Mouse (Mus musculus) testis, adult 2 months (tissue): Measurements from ENCODE around the gene Irf9. TPM values are rescaled to one million over a fixed set of nuclear protein-coding genes. Genes with fewer than 3 reads are reported as not detected.

Experiments used
- H3K27ac ChIP-seq: fragments of 200-500 bp; 2 replicates; pipeline ENCODE4 v1.5.1; 2012; ENCODE audit warnings: low read depth, low read length; ENCODE audit not compliant: control insufficient read depth, insufficient read depth
- H3K27me3 ChIP-seq: fragments of 200-500 bp; 2 replicates; pipeline ENCODE4 v1.6.1; 2012; ENCODE audit warnings: mild to moderate bottlenecking, low read length, moderate library complexity; ENCODE audit not compliant: control insufficient read depth, insufficient read depth
- H3K36me3 ChIP-seq: fragments of 200-500 bp; 2 replicates; pipeline ENCODE4 v1.6.1; 2012; ENCODE audit warnings: mild to moderate bottlenecking, low read length; ENCODE audit not compliant: control insufficient read depth, insufficient read depth
- H3K4me1 ChIP-seq: fragments of 200-500 bp; 2 replicates; pipeline ENCODE4 v1.6.1; 2012; ENCODE audit warnings: low read length; ENCODE audit not compliant: control insufficient read depth, insufficient read depth
- H3K4me3 ChIP-seq: fragments of 200-500 bp; 2 replicates; pipeline ENCODE4 v1.5.1; 2012; ENCODE audit warnings: low read depth, mild to moderate bottlenecking, low read length, moderate library complexity, mixed read lengths; ENCODE audit not compliant: control insufficient read depth
- CTCF ChIP-seq: fragments of 200-500 bp; IDR thresholded peaks from 2 replicates; pipeline ENCODE4 v1.5.1; 2012; ENCODE audit warnings: low read depth, mild to moderate bottlenecking, inconsistent platforms, low read length, moderate library complexity; ENCODE audit not compliant: control insufficient read depth, insufficient read depth, insufficient replicate concordance
- POLR2A ChIP-seq: fragments of 200-500 bp; IDR thresholded peaks from 2 replicates; pipeline ENCODE4 v1.6.1; 2012; ENCODE audit warnings: low read depth, mild to moderate bottlenecking, inconsistent platforms, low read length, moderate library complexity; ENCODE audit not compliant: control insufficient read depth
- polyA plus RNA-seq: library from polyadenylated mRNA; depleted of rRNA; stranded (reverse); fragments of >200 nt; gene quantifications from 2 replicates; pipeline ENCODE4 v1.2.3, GENCODE M21; 2012

Gene Irf9
- polyA plus RNA-seq, 1 experiment, result 4.1 TPM

- Histone ChIP-seq H3K4me3 (peak within 1 kb of the TSS; percentile 29; the same call in 1 of the 2 replicates), H3K27me3 (no peaks in the 10 kb centered on the region), H3K27ac (no peak within 1 kb of the TSS), H3K36me3 (peaks cover 5% of the 10 kb centered on the region), H3K4me1 (peaks cover 9% of the 10 kb centered on the region)
- TF ChIP-seq CTCF, result no peak
- no peak for TF ChIP-seq POLR2A
These were observed 34.4 kb downstream of the Irf9 start, which contains the start of gene Gm49378 for GRCm38 (mm10) chr14:55637795-55638194. TSS of gene Gm49378 (minus strand) at chr14:55637895.

- no peak for TF ChIP-seq POLR2A
- Histone ChIP-seq H3K27ac (no peak overlapping the region), H3K36me3 (peaks cover 4% of the 10 kb centered on the region; the same call in 1 of the 2 replicates), H3K4me1 (peaks cover 12% of the 10 kb centered on the region), H3K27me3 (no peaks in the 10 kb centered on the region), H3K4me3 (no peak overlapping the region)
These were observed 37.4 kb downstream of the Irf9 start for GRCm38 (mm10) chr14:55640816-55641215.

GRCm38 (mm10) chr14:55641291-55641690, 37.9 kb downstream of the Irf9 start:
- TF ChIP-seq POLR2A (no peak), CTCF (no peak)
- Histone ChIP-seq H3K4me1 (peaks cover 10% of the 10 kb centered on the region), H3K27ac (no peak overlapping the region), H3K27me3 (no peaks in the 10 kb centered on the region), H3K4me3 (no peak overlapping the region), H3K36me3 (peaks cover 3% of the 10 kb centered on the region; the same call in 1 of the 2 replicates)

- Histone ChIP-seq H3K27me3 (no peaks in the 10 kb centered on the region), H3K36me3 (0 out of 2 replicates have a peak, but pooled peaks cover 1% of the 10 kb centered on the region), H3K27ac (peak overlapping the region; percentile 93), H3K4me3 (peak overlapping the region; percentile 87), H3K4me1 (peaks cover 9% of the 10 kb centered on the region)
- TF ChIP-seq POLR2A (no peak), CTCF (no peak)
These were observed 39.3 kb downstream of the Irf9 start for GRCm38 (mm10) chr14:55642679-55643059.

- Histone ChIP-seq H3K36me3 (0 out of 2 replicates have a peak, but pooled peaks cover 1% of the 10 kb centered on the region), H3K4me3 (peak within 1 kb of the TSS; percentile 87), H3K27ac (peak within 1 kb of the TSS; percentile 93), H3K4me1 (peaks cover 9% of the 10 kb centered on the region), H3K27me3 (no peaks in the 10 kb centered on the region)
- TF ChIP-seq POLR2A (peak; percentile 69), CTCF (no peak)
These were observed 39.9 kb downstream of the Irf9 start, which contains the start of gene Tm9sf1 for GRCm38 (mm10) chr14:55643060-55643907. TSS of gene Tm9sf1 (minus strand) at chr14:55643806.

GRCm38 (mm10) chr14:55644261-55644888, 41.0 kb downstream of the Irf9 start:
- peaks cover 9% of the 10 kb centered on the region for H3K4me1 ChIP-seq
- H3K36me3 ChIP-seq, result 0 out of 2 replicates have a peak, but pooled peaks cover 1% of the 10 kb centered on the region
- peak overlapping the region; percentile 73 for H3K4me3 ChIP-seq
- H3K27ac ChIP-seq, result peak overlapping the region; percentile 32
- no peak for TF ChIP-seq POLR2A
- no peak for TF ChIP-seq CTCF
- H3K27me3 ChIP-seq, result no peaks in the 10 kb centered on the region

GRCm38 (mm10) chr14:55649884-55650283, 46.5 kb downstream of the Irf9 start, which contains the start of gene Tssk4:
TSS of gene Tssk4 (plus strand) at chr14:55650184.
- Histone ChIP-seq H3K27ac (no peak within 1 kb of the TSS), H3K27me3 (no peaks in the 10 kb centered on the region)
- no peak for TF ChIP-seq CTCF
- TF ChIP-seq POLR2A, result peak; percentile 24; the same call in 1 of the 2 replicates

More at GRCm38 (mm10) chr14:55649884-55650283, 46.5 kb downstream of the Irf9 start, which contains the start of gene Tssk4:
- Histone ChIP-seq H3K4me1 (peaks cover 1% of the 10 kb centered on the region; the same call in 1 of the 2 replicates), H3K4me3 (peak within 1 kb of the TSS; percentile 82), H3K36me3 (no peaks in the 10 kb centered on the region)
